Mouse (Mus musculus) kidney, postnatal 36 days (tissue): ENCODE measurements at regions not wholly inside any gene's neighbourhood (a gene's known extent, or its start where the extent isn't known, plus 50 kb on each side); places are given as distances from the start of the nearest gene placed in this dataset.

Source experiments
- DNase-seq, 2 experiments: peaks; one replicate each; pipeline ENCODE4 v3.0.0; 2021 to 2022; ENCODE audit warnings: mixed read lengths in 2 of 2

DNA sequence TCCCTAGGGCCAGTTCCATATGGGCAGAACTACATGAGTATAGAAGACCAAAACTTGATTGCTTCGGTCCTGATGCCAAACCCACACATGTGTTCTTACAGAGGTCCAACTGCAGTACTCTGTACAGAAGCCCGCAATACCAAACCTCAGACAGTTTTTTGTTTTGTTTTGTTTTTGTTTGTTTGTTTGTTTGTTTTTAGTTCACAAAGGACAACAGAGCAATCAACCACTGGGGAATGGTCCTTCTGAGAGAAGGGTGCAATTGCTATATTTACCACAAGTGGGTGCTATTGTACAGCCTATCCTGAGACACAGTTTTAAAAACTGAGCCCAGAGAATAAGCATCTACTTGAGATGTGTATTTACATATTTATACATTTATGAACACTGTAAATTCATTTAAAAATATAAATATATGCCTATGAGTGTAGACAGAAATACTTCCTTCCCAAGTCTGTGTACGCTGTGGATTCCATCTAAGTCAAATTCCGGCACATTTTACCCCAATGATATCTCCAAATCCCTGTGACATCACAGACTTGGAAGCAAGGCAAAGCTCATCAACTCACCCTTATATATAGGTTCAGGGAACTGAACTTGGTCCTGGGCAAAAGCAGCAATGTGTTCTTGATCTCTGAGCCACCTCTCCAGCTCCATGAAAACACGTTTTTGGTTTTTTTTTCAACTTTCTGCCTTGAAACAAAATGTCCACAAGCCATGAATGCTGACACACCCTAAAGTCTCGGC, 101.3 kb upstream of the A26c2 start:
- peak in 1 of 2 experiments; percentile 2 for DNase-seq

DNA sequence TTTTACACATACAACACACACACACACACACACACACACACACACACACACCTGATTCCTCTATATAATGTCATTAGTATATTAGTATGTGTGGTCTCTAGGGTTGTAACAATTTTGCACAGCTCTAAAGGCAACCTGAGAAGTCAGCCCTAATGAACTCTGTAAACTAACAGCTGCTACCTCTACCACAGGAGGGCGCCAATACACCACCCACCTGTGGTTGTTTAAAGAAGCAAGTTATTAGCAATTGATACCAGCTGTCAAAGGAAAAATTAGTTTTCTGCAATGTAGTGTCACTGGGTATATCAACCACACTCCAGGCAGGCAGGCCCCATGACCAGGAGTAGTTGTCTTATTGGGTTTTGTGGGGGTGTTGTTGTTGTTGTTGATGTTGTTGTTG, 98.8 kb upstream of the A26c2 start:
- DNase-seq = peak; percentile 8 to 66

DNA sequence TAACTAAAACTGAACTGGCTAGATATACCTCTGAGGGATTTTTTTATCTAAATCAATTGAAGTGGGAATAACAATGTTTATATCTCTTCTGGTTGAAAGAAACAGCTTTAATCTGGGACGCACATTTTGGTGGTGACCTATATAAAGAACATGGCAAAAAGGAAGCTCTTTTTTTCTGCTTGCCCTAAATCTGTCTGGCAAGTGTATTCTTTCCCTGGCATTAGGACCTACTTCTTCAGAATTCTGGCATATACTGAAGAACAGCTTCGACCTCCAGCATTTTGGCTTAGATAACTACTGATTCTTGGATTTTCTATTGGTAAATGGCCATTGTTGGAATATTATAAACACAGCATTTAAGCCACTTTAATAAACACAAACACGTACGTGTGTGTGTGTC, 70.9 kb upstream of the A26c2 start:
- DNase-seq = no peak

DNA sequence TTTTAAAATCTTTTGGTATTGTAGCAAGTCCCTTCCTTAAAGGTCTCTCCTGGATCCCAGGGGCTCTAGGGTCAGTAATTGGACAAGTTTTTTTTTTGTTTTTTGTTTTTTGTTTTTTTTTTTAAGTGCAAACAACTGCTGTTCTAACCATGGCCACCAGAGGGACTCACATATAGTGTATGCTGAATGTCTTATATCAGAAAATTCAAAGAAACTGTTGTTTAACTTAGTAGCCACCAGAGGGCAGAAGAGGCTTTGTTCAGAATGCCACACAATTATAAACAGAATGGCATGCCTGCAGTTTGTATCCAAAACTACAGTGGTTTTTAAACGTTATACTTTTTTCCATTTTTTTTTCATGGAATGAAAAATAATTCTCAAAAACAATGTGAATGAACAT, 53.6 kb upstream of the A26c2 start:
- peak; percentile 25 to 48 for DNase-seq
